Mouse (Mus musculus): ENCODE measurements around the gene Dcaf8.

DNA sequence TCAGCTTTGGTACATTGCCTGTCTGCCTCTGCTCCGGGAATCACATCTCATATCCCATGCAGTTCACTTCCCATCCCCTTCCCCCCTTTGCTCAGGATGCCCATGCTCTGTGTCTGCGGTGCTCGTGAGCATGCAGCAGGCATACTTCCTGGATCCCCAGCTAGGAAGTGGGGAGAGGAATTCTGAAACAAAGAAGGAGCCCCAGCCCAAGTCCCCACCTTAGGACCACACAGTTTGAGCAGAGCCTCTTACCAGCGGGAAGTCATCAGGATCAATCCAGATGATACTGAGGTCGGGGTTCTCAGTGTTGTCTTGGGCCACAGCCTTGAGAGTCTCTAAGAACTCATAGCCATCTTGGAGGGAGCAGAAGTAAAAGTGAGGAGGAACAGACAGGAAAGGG is 64.9 kb downstream of the Dcaf8 start:
- TF ChIP-seq CTCF (IDR thresholded peaks at IDR 0.05; ENCODE audit: control insufficient read depth, insufficient read depth, insufficient replicate concordance, low read depth, low read length): no peak
- no peak for TF ChIP-seq POLR2A (IDR thresholded peaks at IDR 0.05; ENCODE audit: control insufficient read depth, low read depth, low read length)
